Mouse (Mus musculus): ENCODE measurements around the gene AC192777.2. TPM values are rescaled to one million over a fixed set of nuclear protein-coding genes. Genes with fewer than 3 reads are reported as not detected.
"Not testable (repeated sequence)": the region's sequence is repeated elsewhere in the genome, so short reads cannot be mapped to it uniquely, and the experiment has no call there.

Gene AC192777.2
- polyA plus RNA-seq (2021), result not detected

DNA sequence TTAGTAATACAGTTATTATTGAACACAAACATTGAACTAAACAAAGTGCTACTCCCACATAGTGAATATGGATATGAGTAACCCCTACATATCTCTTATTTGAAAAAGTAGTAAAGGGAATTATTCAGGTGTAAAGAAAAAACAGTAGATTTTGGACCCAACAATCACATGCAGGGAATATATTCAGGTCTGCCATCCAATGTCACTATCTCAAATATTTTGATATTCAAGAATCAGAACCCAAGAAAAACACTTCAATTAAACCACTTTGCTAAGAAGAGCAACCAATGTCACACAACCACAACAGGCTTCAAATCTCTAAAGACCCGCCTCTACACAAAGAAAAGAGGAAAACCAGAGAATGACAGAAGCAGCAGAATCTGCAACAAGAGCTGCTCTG, at the start of gene AC192777.2:
Gene AC192777.2, plus strand, starts transcription at position 301 of the 400 bp plus-strand sequence.
- in situ Hi-C loops (cut with MboI; ENCODE audit: low pct_unique_long_range_greater_than_20kb); ATAC-seq; CTCF ChIA-PET; H3K27me3 ChIP-seq; DNase-seq (ENCODE audit: low read depth, low spot score); POLR2A ChIA-PET: not testable (repeated sequence)

GRCm38 (mm10) chr17:40116172-40116571, 20.9 kb downstream of the AC192777.2 start:
- in situ Hi-C loops (cut with MboI; ENCODE audit: low pct_unique_long_range_greater_than_20kb), result loop anchor here (25.0 kb wide), 1 partner anchor 679 kb away; no protein-coding TSS in a partner anchor
- ATAC-seq; CTCF ChIA-PET; H3K27me3 ChIP-seq; POLR2A ChIA-PET; DNase-seq (ENCODE audit: low read depth, low spot score): not testable (repeated sequence)

- H3K27me3 ChIP-seq; POLR2A ChIA-PET; DNase-seq (ENCODE audit: low read depth, low spot score); ATAC-seq; CTCF ChIA-PET: not testable (repeated sequence)
- in situ Hi-C loops (cut with MboI; ENCODE audit: low pct_unique_long_range_greater_than_20kb), result loop anchor here (25.0 kb wide), 1 partner anchor 680 kb away; no protein-coding TSS in a partner anchor
Observed at GRCm38 (mm10) chr17:40116877-40117276, 21.6 kb downstream of the AC192777.2 start.

Other genes starting within 250 kb of the AC192777.2 start
- not detected for gene Esp38, start 144.9 kb upstream of the AC192777.2 start, polyA plus RNA-seq (2021)
- gene Pgk2, start 113.2 kb downstream of the AC192777.2 start, polyA plus RNA-seq (2021), result not detected
- not detected for gene Crisp3, start 146.8 kb downstream of the AC192777.2 start, polyA plus RNA-seq (2021)
- gene Crisp1, start 223.8 kb downstream of the AC192777.2 start, polyA plus RNA-seq (2021), result 1.8 TPM

Data from Patski (cell line).